Mouse (Mus musculus) CH12.LX (cell line): Measurements from ENCODE around the gene Rtn4rl1. TPM values are rescaled to one million over a fixed set of nuclear protein-coding genes. Genes with fewer than 3 reads are reported as not detected.

ENCODE experiments used
- DNase-seq: peaks from one replicate; pipeline ENCODE4 v3.0.0-alpha.2; 2013; ENCODE audit errors: extremely low read depth
- H3K27ac ChIP-seq: 2 replicates; pipeline ENCODE4 v1.5.1; 2012; ENCODE audit warnings: low read depth, mild to moderate bottlenecking, control low read depth, moderate library complexity; ENCODE audit not compliant: insufficient read depth
- H3K27me3 ChIP-seq: replicated peaks from 2 replicates; pipeline ENCODE3; 2012; ENCODE audit warnings: inconsistent platforms
- H3K36me3 ChIP-seq, 2 experiments: replicated peaks in 1 of 2; 2 replicates each; pipeline versions ENCODE3 to v1.6.1; 2012; ENCODE audit warnings: inconsistent platforms in 1 of 2, low read length in 1 of 2, mild to moderate bottlenecking in 1 of 2, mixed read lengths in 1 of 2, moderate library complexity in 1 of 2; ENCODE audit not compliant: control insufficient read depth in 1 of 2, insufficient read depth in 1 of 2
- H3K4me1 ChIP-seq, 2 experiments: 2 replicates each; pipeline ENCODE4 v1.6.1; 2012; ENCODE audit warnings: inconsistent platforms in 1 of 2, moderate library complexity in 1 of 2; ENCODE audit not compliant: insufficient read depth in 2 of 2, control insufficient read depth in 1 of 2
- H3K4me2 ChIP-seq: 2 replicates; pipeline ENCODE4 v1.6.1; 2012; ENCODE audit warnings: low read depth, mild to moderate bottlenecking, control low read depth; ENCODE audit not compliant: poor library complexity, insufficient read depth, severe bottlenecking
- H3K4me3 ChIP-seq, 3 experiments: fragments of 150-350 bp in 1 of 3; sonication (generic) in 1 of 3; replicated peaks in 1 of 3; 2 replicates each; pipeline versions ENCODE3 to v1.5.1; 2011 to 2012; ENCODE audit warnings: low read depth in 2 of 3, low read length in 2 of 3, mild to moderate bottlenecking in 2 of 3, moderate library complexity in 2 of 3, control low read depth in 1 of 3, improper control_type of control experiment in 1 of 3, inconsistent platforms in 1 of 3, mixed read lengths in 1 of 3; ENCODE audit not compliant: poor library complexity in 1 of 3
- H3K79me2 ChIP-seq: replicated peaks from 2 replicates; pipeline ENCODE4 v1.6.1; 2012; ENCODE audit warnings: mild to moderate bottlenecking, moderate library complexity; ENCODE audit not compliant: control insufficient read depth, poor library complexity, insufficient read depth, severe bottlenecking; ENCODE audit errors: extremely low read depth
- H3K9ac ChIP-seq: 2 replicates; pipeline ENCODE4 v1.6.1; 2012; ENCODE audit warnings: low read depth, mild to moderate bottlenecking, control low read depth, moderate library complexity; ENCODE audit not compliant: insufficient read depth
- H3K9me3 ChIP-seq: replicated peaks from 2 replicates; pipeline ENCODE3; 2012; ENCODE audit warnings: low read length, inconsistent platforms, mixed read lengths
- BHLHE40 ChIP-seq: IDR thresholded peaks from 2 replicates; pipeline ENCODE4 v1.6.1; 2011; ENCODE audit warnings: mild to moderate bottlenecking, low read depth, low read length, improper control_type of control experiment
- CTCF ChIP-seq, 2 experiments: IDR thresholded peaks in 1 of 2; conservative IDR thresholded peaks in 1 of 2; 2 replicates each; pipeline ENCODE4 v1.5.1; 2011 to 2012; ENCODE audit warnings: low read depth in 2 of 2, low read length in 2 of 2, improper control_type of control experiment in 1 of 2, inconsistent platforms in 1 of 2, mild to moderate bottlenecking in 1 of 2, moderate library complexity in 1 of 2
- ELF1 ChIP-seq: IDR thresholded peaks from 2 replicates; pipeline ENCODE4 v1.6.1; 2014; ENCODE audit warnings: low read depth, mild to moderate bottlenecking, inconsistent platforms, low read length, improper control_type of control experiment
- EP300 ChIP-seq: IDR thresholded peaks from 2 replicates; pipeline ENCODE4 v1.6.1; 2011; ENCODE audit warnings: low read length, improper control_type of control experiment
- ETS1 ChIP-seq: conservative IDR thresholded peaks from 2 replicates; pipeline ENCODE4 v1.6.1; 2012; ENCODE audit warnings: low read depth, mild to moderate bottlenecking, inconsistent platforms, low read length, improper control_type of control experiment, moderate library complexity
- HCFC1 ChIP-seq: IDR thresholded peaks from 2 replicates; pipeline ENCODE4 v1.6.1; 2012; ENCODE audit warnings: low read depth, mild to moderate bottlenecking, inconsistent platforms, low read length, improper control_type of control experiment
- JUN ChIP-seq: IDR thresholded peaks from 2 replicates; pipeline ENCODE4 v1.6.1; 2011; ENCODE audit warnings: low read depth, mild to moderate bottlenecking, low read length, improper control_type of control experiment, moderate library complexity; ENCODE audit not compliant: insufficient read depth
- JUND ChIP-seq: conservative IDR thresholded peaks from 2 replicates; pipeline ENCODE4 v1.6.1; 2011; ENCODE audit warnings: low read depth, low read length, improper control_type of control experiment
- KAT2A ChIP-seq: IDR thresholded peaks from 2 replicates; pipeline ENCODE4 v1.6.1; 2012; ENCODE audit warnings: low read length, improper control_type of control experiment, inconsistent platforms; ENCODE audit not compliant: insufficient replicate concordance
- MAFK ChIP-seq: IDR thresholded peaks from 2 replicates; pipeline ENCODE4 v1.6.1; 2011; ENCODE audit warnings: low read length, improper control_type of control experiment; ENCODE audit not compliant: insufficient replicate concordance
- MAX ChIP-seq: IDR thresholded peaks from 2 replicates; pipeline ENCODE4 v1.6.1; 2011; ENCODE audit warnings: low read length, improper control_type of control experiment
- MAZ ChIP-seq: IDR thresholded peaks from 2 replicates; pipeline ENCODE4 v1.6.1; 2012; ENCODE audit warnings: low read depth, mild to moderate bottlenecking, inconsistent platforms, low read length, improper control_type of control experiment, moderate library complexity
- MEF2A ChIP-seq: IDR thresholded peaks from 2 replicates; pipeline ENCODE4 v1.6.1; 2014; ENCODE audit warnings: low read depth, mild to moderate bottlenecking, inconsistent platforms, low read length, improper control_type of control experiment, borderline replicate concordance
- MYC ChIP-seq: IDR thresholded peaks from 2 replicates; pipeline ENCODE4 v1.6.1; 2011; ENCODE audit warnings: low read depth, mild to moderate bottlenecking, improper control_type of control experiment, low read length
- NELFE ChIP-seq: IDR thresholded peaks from 2 replicates; pipeline ENCODE4 v1.6.1; 2011; ENCODE audit warnings: low read depth, low read length, improper control_type of control experiment
- NRF1 ChIP-seq: IDR thresholded peaks from 2 replicates; pipeline ENCODE4 v1.6.1; 2014; ENCODE audit warnings: low read depth, mild to moderate bottlenecking, inconsistent platforms, low read length, improper control_type of control experiment, moderate library complexity
- PAX5 ChIP-seq: IDR thresholded peaks from 2 replicates; pipeline ENCODE4 v1.6.1; 2012; ENCODE audit warnings: low read length, inconsistent platforms, mixed read lengths
- POLR2AphosphoS2 ChIP-seq: IDR thresholded peaks from 2 replicates; pipeline ENCODE4 v1.6.1; 2011; ENCODE audit warnings: low read depth, low read length, improper control_type of control experiment
- RAD21 ChIP-seq: IDR thresholded peaks from 2 replicates; pipeline ENCODE4 v1.6.1; 2011; ENCODE audit warnings: low read depth, mild to moderate bottlenecking, low read length, improper control_type of control experiment, moderate library complexity
- RCOR1 ChIP-seq: conservative IDR thresholded peaks from 2 replicates; pipeline ENCODE4 v1.6.1; 2012; ENCODE audit warnings: low read depth, mild to moderate bottlenecking, inconsistent platforms, low read length, improper control_type of control experiment
- TBP ChIP-seq: conservative IDR thresholded peaks from 2 replicates; pipeline ENCODE4 v1.6.1; 2011; ENCODE audit warnings: low read depth, low read length, improper control_type of control experiment
- TCF12 ChIP-seq: IDR thresholded peaks from 2 replicates; pipeline ENCODE4 v1.6.1; 2014; ENCODE audit warnings: low read depth, mild to moderate bottlenecking, inconsistent platforms, low read length, improper control_type of control experiment
- USF1 ChIP-seq: IDR thresholded peaks from 2 replicates; pipeline ENCODE4 v1.6.1; 2014; ENCODE audit warnings: low read depth, mild to moderate bottlenecking, inconsistent platforms, low read length, improper control_type of control experiment
- ZC3H11A ChIP-seq: IDR thresholded peaks from 2 replicates; pipeline ENCODE4 v1.6.1; 2012; ENCODE audit warnings: low read depth, mild to moderate bottlenecking, inconsistent platforms, low read length, improper control_type of control experiment
- ZNF384 ChIP-seq: IDR thresholded peaks from 2 replicates; pipeline ENCODE4 v1.6.1; 2012; ENCODE audit warnings: low read depth, low read length, improper control_type of control experiment, inconsistent platforms
- dilution Hi-C: fragments of 300-500 bp; cut with MboI; formaldehyde crosslinking; loops from 2 replicates; pipeline ENCODE4 v1.14.3; 2020; ENCODE audit warnings: low sequenced_read_pairs; ENCODE audit not compliant: extremely low pct_unique_long_range_greater_than_20kb, extremely low pct_ligation_motif_present
- in situ Hi-C: fragments of 300-500 bp; cut with MboI; formaldehyde crosslinking; loops from 3 replicates; pipeline ENCODE4 v1.14.3; 2019; ENCODE audit warnings: low sequenced_read_pairs, low pct_ligation_motif_present, low pct_unique_long_range_greater_than_20kb, mixed read lengths
- polyA plus RNA-seq: library from polyadenylated mRNA; unstranded; fragments of >175 nt; gene quantifications from 2 replicates; pipeline ENCODE4 v1.2.1, GENCODE M21; 2012; ENCODE audit warnings: low read depth; ENCODE audit not compliant: insufficient read length
- total RNA-seq, 2 experiments: library from RNA; depleted of rRNA; stranded (reverse); fragments of 300-350 nt in 1 of 2; fragments of >200 nt in 1 of 2; gene quantifications; 2 replicates each; pipeline ENCODE4 v1.2.3; 2012 to 2014

The Rtn4rl1 gene
- total and polyA plus RNA-seq, 3 experiments: 0.04 to 0.09 TPM; not detected in 1

GRCm38 (mm10) chr11:75281380-75282256, 88.0 kb downstream of the Rtn4rl1 start:
- in situ Hi-C loops (loop anchor here (25.0 kb wide), 1 partner anchor 294 kb away; no protein-coding TSS in a partner anchor), dilution Hi-C loops (no loop called here)
- no peak for DNase-seq
- H3K4me1 ChIP-seq: peaks cover 24 to 71% of the 10 kb centered on the region in 2 experiments
- no peaks in the 10 kb centered on the region for H3K79me2 ChIP-seq
- no peak overlapping the region for H3K27ac ChIP-seq
- no peak overlapping the region for H3K4me3 ChIP-seq
- H3K36me3 ChIP-seq: no peaks in the 10 kb centered on the region
- no peaks in the 10 kb centered on the region for H3K27me3 ChIP-seq
- H3K9me3 ChIP-seq: no peaks in the 10 kb centered on the region
- no peak for TF ChIP-seq TCF12
- no peak for TF ChIP-seq MAZ
- TF ChIP-seq MYC: no peak
- no peak for TF ChIP-seq JUND
- TF ChIP-seq ETS1: no peak
- no peak for TF ChIP-seq CTCF (conservative IDR thresholded peaks at IDR 0.05 in 1 of 2, IDR thresholded peaks at IDR 0.05 in 1 of 2; ENCODE audit: low read depth in 2 of 2, low read length in 2 of 2)
- TF ChIP-seq HCFC1: no peak
- TF ChIP-seq NELFE: no peak
- TF ChIP-seq PAX5: no peak
- no peak for TF ChIP-seq USF1
- TF ChIP-seq MEF2A: no peak
- TF ChIP-seq ELF1: no peak
- TF ChIP-seq TBP: no peak
- TF ChIP-seq NRF1: no peak
- no peak for TF ChIP-seq RCOR1
- no peak for TF ChIP-seq EP300
- TF ChIP-seq RAD21: no peak
- no peak overlapping the region for H3K4me2 ChIP-seq
- H3K9ac ChIP-seq: no peak overlapping the region

- no peak overlapping the region for H3K4me3 ChIP-seq
- no peak overlapping the region for H3K9ac ChIP-seq
- dilution Hi-C loops: no loop called here
Observed at GRCm38 (mm10) chr11:75282496-75283120, 89.0 kb downstream of the Rtn4rl1 start.

More at GRCm38 (mm10) chr11:75282496-75283120, 89.0 kb downstream of the Rtn4rl1 start:
- Histone ChIP-seq H3K9me3 (no peaks in the 10 kb centered on the region), H3K27me3 (no peaks in the 10 kb centered on the region), H3K27ac (no peak overlapping the region), H3K36me3 (no peaks in the 10 kb centered on the region), H3K4me1 (peaks cover 28 to 81% of the 10 kb centered on the region in 2 experiments), H3K4me2 (no peak overlapping the region), H3K79me2 (no peaks in the 10 kb centered on the region)
- TF ChIP-seq MAX (no peak), ZC3H11A (no peak), TCF12 (no peak), MAFK (no peak), JUN (no peak), BHLHE40 (no peak), JUND (no peak), RAD21 (no peak), ZNF384 (no peak), KAT2A (no peak), POLR2AphosphoS2 (no peak), HCFC1 (no peak)
- no peak for DNase-seq
- in situ Hi-C loops: loop anchor here (25.0 kb wide), 1 partner anchor 295 kb away; no protein-coding TSS in a partner anchor
